Mouse (Mus musculus): Measurements from ENCODE around the gene Fetub.
A peak's percentile ranks its signal among the peaks of the same experiment; 100 is the strongest.

Gene Fetub

GRCm38 (mm10) chr16:22918034-22918433 lies at the start of gene Fetub:
Gene Fetub (plus strand): TSS chr16:22918334.
- no peak for DNase-seq

- DNase-seq, result no peak
These were observed 45.7 kb upstream of the Fetub start for GRCm38 (mm10) chr16:22872397-22872796.

- no peak for DNase-seq
These were observed 44.8 kb upstream of the Fetub start for GRCm38 (mm10) chr16:22873369-22873768.

DNA sequence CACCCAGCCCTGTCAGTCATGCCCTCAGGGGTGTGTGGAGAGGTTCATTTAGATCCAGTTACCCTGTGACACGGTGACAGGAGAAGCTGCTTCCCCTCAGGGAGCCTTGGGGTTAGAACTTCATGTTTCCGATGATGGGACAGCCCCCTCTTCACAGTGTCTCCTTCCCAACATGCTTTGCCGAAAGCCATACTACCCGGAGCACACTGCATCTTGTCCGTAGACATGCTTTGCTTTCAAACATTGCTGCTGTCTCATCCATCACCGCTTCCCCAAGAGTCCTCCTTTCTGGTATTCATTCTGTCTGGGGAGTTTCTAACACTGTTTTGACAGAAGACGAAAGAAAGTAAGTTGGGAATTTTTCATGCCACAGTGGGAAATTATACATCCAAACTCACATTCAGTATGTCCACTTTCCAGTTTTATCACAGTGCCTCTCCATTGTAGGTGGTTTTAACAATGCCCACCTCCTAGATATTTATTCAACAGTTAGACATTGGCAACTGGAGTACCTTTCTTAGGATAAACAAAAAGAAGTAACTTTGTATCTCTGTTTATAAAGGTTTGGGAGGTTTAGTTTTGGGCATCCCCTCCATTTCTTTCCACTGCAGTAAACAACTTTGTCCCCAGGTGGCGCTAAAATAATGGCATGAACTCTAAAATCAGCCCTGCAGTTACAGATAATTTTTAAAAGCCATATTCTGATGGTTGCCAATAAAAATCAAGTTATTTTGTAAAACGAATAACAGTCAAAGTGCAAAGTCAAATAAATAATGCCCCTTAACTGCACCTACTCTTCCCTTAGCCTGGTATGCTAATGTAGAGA lies 41.7 kb upstream of the Fetub start:
- DNase-seq, result peak in 1 of 2 experiments; percentile 60

- DNase-seq, result no peak
These were observed 40.3 kb upstream of the Fetub start for GRCm38 (mm10) chr16:22877660-22878390.

DNA sequence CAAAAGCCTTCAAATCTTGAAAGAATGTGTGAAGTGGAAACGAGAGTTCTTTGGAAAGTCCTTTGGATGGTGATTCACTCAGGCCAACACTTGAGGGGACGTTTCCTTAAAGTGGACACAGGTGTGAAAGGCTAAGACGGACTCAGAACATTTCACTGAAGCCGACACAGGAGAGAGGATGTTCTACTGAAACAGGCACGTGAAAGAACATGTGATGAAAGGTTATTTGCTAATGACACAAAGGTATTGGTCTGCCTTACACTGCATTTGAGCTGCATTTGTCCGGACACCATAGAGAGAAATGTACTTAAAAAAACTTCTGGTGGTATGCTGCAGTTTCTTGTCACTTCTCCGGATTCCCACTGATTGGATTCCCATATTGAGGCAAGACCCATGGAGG lies 39.4 kb upstream of the Fetub start:
- no peak for DNase-seq

DNA sequence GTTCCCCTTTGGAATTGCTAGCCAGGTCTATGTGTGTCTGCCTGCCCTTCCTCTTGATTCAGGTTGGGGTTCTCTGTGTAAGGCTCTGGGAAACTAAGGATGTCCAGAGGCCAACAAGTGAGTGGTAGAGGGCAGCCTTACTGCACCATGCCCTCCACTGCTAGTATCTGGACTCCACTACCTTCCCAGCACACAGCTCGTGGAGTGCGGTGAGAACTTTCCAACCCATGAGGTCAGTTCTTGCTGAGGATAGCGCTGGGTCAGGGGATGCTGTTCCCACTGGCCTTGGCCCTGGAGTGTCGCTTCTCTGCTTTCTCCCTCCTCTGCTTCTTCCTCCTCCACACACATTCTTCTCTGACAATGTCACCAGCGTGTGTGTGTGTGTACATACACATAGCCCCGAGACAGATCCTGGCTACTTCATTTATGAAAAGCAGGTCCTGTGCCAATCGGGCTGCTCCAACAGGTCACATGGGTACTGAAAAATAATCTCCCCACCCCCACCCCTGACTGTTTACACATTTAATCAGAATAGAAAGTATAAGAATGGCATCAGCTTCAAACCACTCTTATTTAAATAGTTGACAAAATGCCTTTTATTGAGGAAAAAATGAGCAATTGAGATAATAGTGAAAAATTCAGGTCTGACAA lies 38.1 kb upstream of the Fetub start:
- no peak for DNase-seq

DNA sequence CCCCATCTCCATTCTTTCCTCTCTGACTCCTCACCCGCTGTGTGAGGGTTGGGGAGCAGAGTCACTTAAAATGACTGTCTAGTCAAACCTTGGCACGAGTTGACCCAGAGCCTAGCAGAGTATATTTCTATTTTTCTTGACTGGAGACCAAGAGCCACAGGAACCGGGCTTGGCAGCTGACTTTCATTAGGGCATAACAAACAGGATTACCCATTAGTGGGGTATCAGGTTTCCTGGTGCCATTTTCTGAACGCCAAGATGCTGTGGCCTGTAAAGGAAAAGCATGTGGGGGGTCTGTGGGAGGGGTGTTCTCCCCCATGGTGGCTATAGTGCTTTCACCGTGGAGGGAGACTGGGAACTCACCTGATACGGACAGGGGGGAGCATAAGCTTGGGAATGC lies 37.2 kb upstream of the Fetub start:
- DNase-seq, result no peak

DNA sequence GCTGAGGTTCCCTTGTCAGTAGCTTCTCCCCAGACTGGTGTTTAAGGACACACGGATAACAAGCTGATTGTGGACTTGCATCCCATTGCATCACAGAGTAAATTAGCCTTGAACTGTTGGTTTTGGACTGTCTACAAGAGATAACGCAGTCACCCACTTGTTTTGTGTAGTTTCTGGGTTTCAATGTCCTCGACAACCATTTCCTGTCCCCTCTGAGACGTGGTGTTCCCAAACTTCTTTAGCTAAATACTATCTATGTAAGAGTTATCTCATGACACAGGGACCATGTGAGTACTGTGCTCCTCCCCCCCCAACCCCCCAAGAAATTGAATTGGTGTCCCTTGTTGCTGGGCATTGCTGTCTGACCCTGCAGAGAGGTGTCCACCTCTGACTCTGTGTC lies 36.6 kb upstream of the Fetub start:
- no peak for DNase-seq

- no peak for DNase-seq
These were observed 34.7 kb upstream of the Fetub start for GRCm38 (mm10) chr16:22883441-22883840.

GRCm38 (mm10) chr16:22885356-22885755 lies 32.8 kb upstream of the Fetub start:
- no peak for DNase-seq

GRCm38 (mm10) chr16:22886726-22887125 lies 31.4 kb upstream of the Fetub start:
- DNase-seq, result no peak

DNA sequence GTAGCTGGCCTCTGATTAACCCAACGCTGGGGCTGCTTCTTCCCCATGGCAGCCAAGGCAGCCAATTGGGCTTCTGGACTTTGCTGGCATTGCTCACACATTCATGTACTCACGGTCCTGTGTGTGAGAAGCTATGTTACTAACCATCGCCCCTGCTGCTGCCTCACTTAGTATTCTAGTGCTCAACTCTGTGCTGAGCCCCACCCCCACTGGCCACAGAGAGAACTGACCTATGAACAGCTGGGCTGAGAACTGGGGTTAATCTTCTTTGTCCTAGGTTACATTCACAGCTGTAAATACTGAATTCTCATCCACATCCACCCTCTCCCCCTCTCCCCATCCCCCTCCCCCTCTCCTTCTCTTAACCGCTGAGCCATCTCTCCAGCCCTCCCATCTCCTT lies 29.3 kb upstream of the Fetub start:
- DNase-seq, result no peak

DNA sequence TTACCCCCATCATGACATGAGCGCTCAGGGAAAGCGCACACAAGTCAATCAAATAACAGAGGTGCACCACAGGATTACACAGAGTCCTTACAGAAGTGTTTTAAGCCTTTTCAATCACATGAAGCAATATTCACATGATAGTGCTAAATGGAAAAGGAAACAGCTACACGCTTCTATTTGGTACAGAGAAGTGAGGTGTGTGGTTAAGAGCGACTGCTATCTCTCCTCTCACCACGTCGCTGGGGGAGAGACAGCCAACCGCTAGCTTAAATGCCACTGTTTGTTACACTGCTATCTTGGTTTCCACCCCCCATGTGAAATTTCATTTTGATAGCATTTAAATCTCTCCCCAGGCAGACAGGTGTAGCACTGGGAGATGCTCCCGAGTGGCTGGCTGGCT lies 28.4 kb upstream of the Fetub start:
- DNase-seq, result peak in 1 of 2 experiments; percentile 8

DNA sequence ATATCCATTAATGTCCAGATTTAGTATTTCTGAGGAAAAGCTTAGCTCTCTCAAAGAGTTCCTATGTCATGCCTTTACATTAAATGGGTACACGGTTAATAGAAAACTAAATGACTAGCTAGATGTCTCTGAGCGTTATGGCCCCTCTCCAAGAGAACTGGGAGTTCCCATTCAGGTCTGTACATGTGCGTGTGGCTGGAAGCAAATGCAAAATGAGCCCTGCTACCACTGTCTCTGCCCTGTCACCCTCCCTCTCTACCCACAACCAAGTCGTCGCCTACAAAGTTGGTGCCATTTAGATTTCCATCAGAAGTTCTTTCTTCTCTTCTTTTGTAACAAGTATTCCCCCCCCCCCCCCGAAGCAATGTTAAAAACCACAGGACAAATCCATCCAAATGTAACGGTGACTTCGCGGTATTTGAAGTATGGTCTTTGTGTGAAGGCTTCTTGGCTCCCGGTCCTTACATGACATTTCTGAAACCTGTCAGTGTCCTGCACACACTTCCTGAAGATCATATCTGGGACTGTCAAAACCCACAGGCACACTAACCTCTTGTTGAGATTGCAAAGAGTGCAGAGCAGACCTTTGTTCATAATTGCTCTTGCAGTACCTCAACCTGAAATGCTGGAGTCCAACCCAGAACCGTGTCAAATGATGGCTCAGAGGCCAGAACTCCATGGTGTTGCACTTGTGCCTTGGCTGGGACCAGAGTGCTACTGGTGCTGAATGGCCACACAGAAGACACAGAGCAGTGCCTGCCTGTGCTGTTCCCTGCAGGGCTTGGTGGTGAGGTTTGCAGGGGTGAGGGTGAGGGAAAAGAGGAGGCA lies 27.2 kb upstream of the Fetub start, which contains the start of gene Ahsg:
Ahsg (plus strand) TSS at position 595 of the 828 bp plus-strand sequence.
- DNase-seq, result peak in 1 of 2 experiments; percentile 11

DNA sequence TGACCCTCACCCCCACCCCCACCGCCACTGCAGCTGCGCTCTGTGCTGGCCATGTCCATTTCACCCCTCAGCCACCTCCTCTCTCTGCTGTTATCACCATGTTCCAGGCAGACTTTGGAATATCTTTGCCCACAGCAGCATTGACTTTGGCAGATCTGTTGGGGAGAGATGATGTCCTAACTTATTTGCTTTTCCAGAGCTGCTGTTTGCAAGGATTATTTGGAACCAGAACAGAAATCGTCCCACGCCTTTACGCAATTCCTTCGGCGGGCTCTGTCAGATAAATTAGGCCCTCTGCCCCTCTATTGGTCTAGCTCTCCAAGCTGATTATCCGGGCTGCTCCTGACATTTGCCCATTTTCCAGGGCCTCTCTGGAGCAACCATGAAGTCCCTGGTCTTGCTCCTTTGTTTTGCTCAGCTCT lies 26.4 kb upstream of the Fetub start:
- DNase-seq, result no peak

DNA sequence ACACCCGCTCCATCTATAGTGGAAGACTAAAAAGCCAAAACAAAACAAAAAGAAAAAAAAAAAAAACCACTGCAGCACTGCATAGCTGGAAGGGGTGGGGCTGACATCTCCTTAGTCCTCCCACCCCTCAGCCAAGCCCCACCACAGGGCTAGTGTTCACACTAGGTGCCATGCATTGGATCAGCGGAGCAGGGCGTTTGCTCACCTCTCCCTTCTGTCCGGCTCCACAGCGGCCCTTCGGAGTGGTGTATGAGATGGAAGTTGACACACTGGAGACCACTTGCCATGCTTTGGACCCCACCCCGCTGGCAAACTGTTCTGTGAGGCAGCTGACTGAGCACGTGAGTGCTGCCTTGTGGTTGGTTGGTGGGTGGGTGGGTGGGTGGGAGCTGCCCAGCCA lies 24.0 kb upstream of the Fetub start:
- peak in 1 of 2 experiments; percentile 10 for DNase-seq

GRCm38 (mm10) chr16:22896618-22897017 lies 21.5 kb upstream of the Fetub start:
- no peak for DNase-seq

- no peak for DNase-seq
These were observed 18.8 kb upstream of the Fetub start for GRCm38 (mm10) chr16:22899346-22899745.

GRCm38 (mm10) chr16:22899866-22900570 lies 18.1 kb upstream of the Fetub start:
- DNase-seq, result no peak

DNA sequence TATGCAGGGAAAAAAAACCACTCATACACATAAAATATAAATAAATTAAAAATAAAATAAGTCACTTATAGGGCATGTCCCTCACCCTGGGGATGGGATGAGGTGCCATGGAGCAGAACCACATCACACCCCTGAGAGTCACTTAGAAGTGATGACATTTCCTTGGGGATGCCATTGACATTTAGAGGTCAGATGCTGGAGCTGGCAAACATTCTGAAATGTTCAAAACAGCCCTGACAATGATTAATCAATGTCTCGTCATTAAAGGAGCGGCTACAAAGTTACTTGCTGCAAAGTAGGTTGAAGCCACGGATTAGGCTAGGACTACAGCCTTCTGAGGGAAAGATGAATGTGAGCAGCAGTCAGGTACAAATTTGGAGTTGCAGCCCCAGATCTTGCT lies 16.8 kb upstream of the Fetub start:
- no peak for DNase-seq

GRCm38 (mm10) chr16:22909290-22909689 lies 8.8 kb upstream of the Fetub start:
- DNase-seq, result no peak
